Mouse (Mus musculus): ENCODE data around the gene Tmem9. TPM values are rescaled to one million over a fixed set of nuclear protein-coding genes. Genes with fewer than 3 reads are reported as not detected.

The Tmem9 gene
- polyA plus RNA-seq, 1 experiment from 2014 or later = 143 TPM

DNA sequence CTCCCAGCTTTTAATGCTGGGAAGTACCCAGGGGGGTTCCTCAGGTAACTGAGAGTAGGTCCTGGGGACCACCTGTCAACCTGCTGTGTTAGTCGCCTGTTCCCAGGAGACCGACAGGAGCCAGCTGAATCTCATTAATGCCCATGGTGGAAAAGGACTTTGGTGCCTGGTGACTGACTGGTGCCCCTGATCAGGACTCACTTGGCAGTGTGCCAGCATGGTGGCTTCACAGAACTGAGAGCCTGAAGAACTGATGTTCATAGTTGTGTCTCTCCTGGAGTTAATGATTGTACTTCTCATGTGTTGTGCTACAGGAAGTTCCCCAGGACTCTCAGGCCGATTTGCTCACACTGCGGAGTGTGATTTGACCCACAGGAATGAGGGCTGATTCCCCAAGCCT, 14.5 kb upstream of the Tmem9 start:
- Histone ChIP-seq H3K4me1 (ENCODE audit: control insufficient read depth, insufficient read depth, low read length) (no peaks in the 10 kb centered on the region), H3K9me3 (replicated peaks; ENCODE audit: control insufficient read depth, low read length) (no peaks in the 10 kb centered on the region), H3K36me3 (ENCODE audit: control insufficient read depth, insufficient read depth, low read length) (no peaks in the 10 kb centered on the region), H3K9ac (ENCODE audit: low read length) (no peak overlapping the region), H3K4me3 (ENCODE audit: low read depth, low read length) (no peak overlapping the region), H3K4me2 (ENCODE audit: low read length) (no peak overlapping the region), H3K27ac (ENCODE audit: low read depth, low read length) (no peak overlapping the region), H3K27me3 (replicated peaks; ENCODE audit: control insufficient read depth, insufficient read depth, low read length) (no peaks in the 10 kb centered on the region)
- DNase-seq (ENCODE audit: low spot score) (no peak), ATAC-seq (no peak)
- WGBS = 75% methylated on average over 4 of the region's 4 CpGs

GRCm38 (mm10) chr1:135997537-135997936, 10.4 kb upstream of the Tmem9 start:
- H3K9me3 ChIP-seq (replicated peaks; ENCODE audit: control insufficient read depth, low read length) = no peaks in the 10 kb centered on the region
- 78% methylated on average over 7 of the region's 7 CpGs for WGBS
- H3K27me3 ChIP-seq (replicated peaks; ENCODE audit: control insufficient read depth, insufficient read depth, low read length) = no peaks in the 10 kb centered on the region
- no peak overlapping the region for H3K27ac ChIP-seq (ENCODE audit: low read depth, low read length)
- no peak for ATAC-seq
- no peak for DNase-seq (ENCODE audit: low spot score)
- no peak overlapping the region for H3K4me3 ChIP-seq (ENCODE audit: low read depth, low read length)
- H3K9ac ChIP-seq (ENCODE audit: low read length) = no peak overlapping the region
- no peak overlapping the region for H3K4me2 ChIP-seq (ENCODE audit: low read length)
- no peaks in the 10 kb centered on the region for H3K36me3 ChIP-seq (ENCODE audit: control insufficient read depth, insufficient read depth, low read length)
- H3K4me1 ChIP-seq (ENCODE audit: control insufficient read depth, insufficient read depth, low read length) = no peaks in the 10 kb centered on the region

- H3K4me3 ChIP-seq (ENCODE audit: low read depth, low read length) = no peak overlapping the region
- no peak for ATAC-seq
- H3K9me3 ChIP-seq (replicated peaks; ENCODE audit: control insufficient read depth, low read length) = no peaks in the 10 kb centered on the region
- H3K36me3 ChIP-seq (ENCODE audit: control insufficient read depth, insufficient read depth, low read length) = no peaks in the 10 kb centered on the region
- H3K27me3 ChIP-seq (replicated peaks; ENCODE audit: control insufficient read depth, insufficient read depth, low read length) = no peaks in the 10 kb centered on the region
- no peak overlapping the region for H3K4me2 ChIP-seq (ENCODE audit: low read length)
- no peak for DNase-seq (ENCODE audit: low spot score)
- H3K4me1 ChIP-seq (ENCODE audit: control insufficient read depth, insufficient read depth, low read length) = no peaks in the 10 kb centered on the region
- WGBS = 62% methylated on average over 8 of the region's 8 CpGs
- H3K27ac ChIP-seq (ENCODE audit: low read depth, low read length) = no peak overlapping the region
- H3K9ac ChIP-seq (ENCODE audit: low read length) = no peak overlapping the region
These were observed 8.1 kb upstream of the Tmem9 start for GRCm38 (mm10) chr1:135999720-136000287.

- Histone ChIP-seq H3K9me3 (replicated peaks; ENCODE audit: control insufficient read depth, low read length) (no peaks in the 10 kb centered on the region), H3K36me3 (ENCODE audit: control insufficient read depth, insufficient read depth, low read length) (no peaks in the 10 kb centered on the region), H3K4me2 (ENCODE audit: low read length) (no peak overlapping the region), H3K9ac (ENCODE audit: low read length) (no peak overlapping the region), H3K27me3 (replicated peaks; ENCODE audit: control insufficient read depth, insufficient read depth, low read length) (no peaks in the 10 kb centered on the region), H3K27ac (ENCODE audit: low read depth, low read length) (no peak overlapping the region), H3K4me3 (ENCODE audit: low read depth, low read length) (no peak overlapping the region), H3K4me1 (ENCODE audit: control insufficient read depth, insufficient read depth, low read length) (no peaks in the 10 kb centered on the region)
- 87% methylated on average over 2 of the region's 2 CpGs for WGBS
- ATAC-seq (no peak), DNase-seq (ENCODE audit: low spot score) (no peak)
These were observed 6.5 kb upstream of the Tmem9 start for GRCm38 (mm10) chr1:136001438-136001837.

DNA sequence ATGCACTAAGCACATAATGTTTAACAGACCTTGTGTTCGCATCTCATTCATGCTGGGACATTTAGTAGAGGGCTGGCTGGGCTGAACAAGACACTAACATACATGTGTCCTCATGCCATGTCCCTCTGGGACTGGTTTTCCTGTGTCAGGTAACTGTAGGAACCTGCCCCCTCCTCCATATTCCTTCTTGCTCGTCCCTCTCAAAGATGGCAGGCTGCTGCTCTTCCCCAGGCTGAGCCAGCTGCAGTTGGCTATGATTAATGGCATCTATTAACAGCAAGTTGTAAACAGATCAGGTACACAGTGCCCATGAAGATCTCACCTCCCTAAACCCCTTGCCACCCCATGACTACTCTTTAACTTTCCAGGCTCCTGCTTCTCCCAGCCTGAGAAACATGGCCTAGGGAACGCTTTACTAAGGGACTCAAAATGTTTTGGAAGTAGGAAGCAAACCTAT, 1.6 kb upstream of the Tmem9 start, which contains the start of gene Igfn1:
Gene Igfn1, minus strand, starts transcription at position 51 of the 457 bp plus-strand sequence.
- ATAC-seq = no peak
- no peak within 1 kb of the TSS for H3K4me3 ChIP-seq (ENCODE audit: low read depth, low read length)

GRCm38 (mm10) chr1:136008159-136008533, 196 bp downstream of the Tmem9 start:
- no peaks in the 10 kb centered on the region for H3K36me3 ChIP-seq (ENCODE audit: control insufficient read depth, insufficient read depth, low read length)
- peak overlapping the region; percentile 32; the same call in 1 of the 2 replicates for H3K4me3 ChIP-seq (ENCODE audit: low read depth, low read length)
- H3K9me3 ChIP-seq (replicated peaks; ENCODE audit: control insufficient read depth, low read length) = no peaks in the 10 kb centered on the region
- H3K4me1 ChIP-seq (ENCODE audit: control insufficient read depth, insufficient read depth, low read length) = peaks cover 5% of the 10 kb centered on the region; the same call in 1 of the 2 replicates
- ATAC-seq = no peak
- no peak overlapping the region for H3K9ac ChIP-seq (ENCODE audit: low read length)
- no peak overlapping the region for H3K27ac ChIP-seq (ENCODE audit: low read depth, low read length)
- peak overlapping the region; percentile 63 for H3K4me2 ChIP-seq (ENCODE audit: low read length)
- 23% methylated on average over 8 of the region's 8 CpGs for WGBS
- no peak for DNase-seq (ENCODE audit: low spot score)
- H3K27me3 ChIP-seq (replicated peaks; ENCODE audit: control insufficient read depth, insufficient read depth, low read length) = peaks cover 16% of the 10 kb centered on the region; the same call in 1 of the 2 replicates

More for the DNA sequence above, 1.6 kb upstream of the Tmem9 start, which contains the start of gene Igfn1:
- H3K27ac ChIP-seq (ENCODE audit: low read depth, low read length) = no peak within 1 kb of the TSS
- H3K4me1 ChIP-seq (ENCODE audit: control insufficient read depth, insufficient read depth, low read length) = peaks cover 5% of the 10 kb centered on the region; the same call in 1 of the 2 replicates
- no peak for DNase-seq (ENCODE audit: low spot score)
- 77% methylated on average over 3 of the region's 3 CpGs for WGBS
- no peaks in the 10 kb centered on the region for H3K9me3 ChIP-seq (replicated peaks; ENCODE audit: control insufficient read depth, low read length)
- H3K9ac ChIP-seq (ENCODE audit: low read length) = no peak within 1 kb of the TSS
- peaks cover 16% of the 10 kb centered on the region; the same call in 1 of the 2 replicates for H3K27me3 ChIP-seq (replicated peaks; ENCODE audit: control insufficient read depth, insufficient read depth, low read length)
- H3K36me3 ChIP-seq (ENCODE audit: control insufficient read depth, insufficient read depth, low read length) = no peaks in the 10 kb centered on the region
- peak within 1 kb of the TSS; percentile 63 for H3K4me2 ChIP-seq (ENCODE audit: low read length)

DNA sequence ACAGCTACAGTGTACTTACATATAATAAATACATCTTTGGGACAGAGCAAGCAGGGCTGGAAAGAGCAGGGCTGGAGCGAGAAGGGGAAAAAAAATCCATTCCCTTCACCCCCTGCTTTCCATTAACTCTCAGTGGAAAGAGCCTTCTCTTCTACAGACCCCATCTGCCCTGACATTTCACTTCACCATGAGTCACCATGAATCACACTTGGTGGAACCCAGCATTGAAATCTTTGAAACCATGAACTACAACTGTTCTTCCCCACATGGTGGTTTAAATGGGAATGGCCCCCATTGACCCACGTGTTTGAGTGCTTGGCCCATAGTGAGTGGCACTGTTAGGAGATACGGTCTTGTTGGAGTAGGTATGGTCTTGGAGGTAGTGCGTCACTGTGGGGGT, 2.3 kb downstream of the Tmem9 start:
- Histone ChIP-seq H3K27ac (ENCODE audit: low read depth, low read length) (no peak overlapping the region), H3K9me3 (replicated peaks; ENCODE audit: control insufficient read depth, low read length) (no peaks in the 10 kb centered on the region), H3K4me3 (ENCODE audit: low read depth, low read length) (no peak overlapping the region), H3K4me2 (ENCODE audit: low read length) (no peak overlapping the region), H3K4me1 (ENCODE audit: control insufficient read depth, insufficient read depth, low read length) (peaks cover 5% of the 10 kb centered on the region; the same call in 1 of the 2 replicates), H3K36me3 (ENCODE audit: control insufficient read depth, insufficient read depth, low read length) (no peaks in the 10 kb centered on the region), H3K27me3 (replicated peaks; ENCODE audit: control insufficient read depth, insufficient read depth, low read length) (peaks cover 16% of the 10 kb centered on the region; the same call in 1 of the 2 replicates), H3K9ac (ENCODE audit: low read length) (no peak overlapping the region)
- DNase-seq (ENCODE audit: low spot score) (no peak), ATAC-seq (no peak)
- 85% methylated on average over 4 of the region's 4 CpGs for WGBS

DNA sequence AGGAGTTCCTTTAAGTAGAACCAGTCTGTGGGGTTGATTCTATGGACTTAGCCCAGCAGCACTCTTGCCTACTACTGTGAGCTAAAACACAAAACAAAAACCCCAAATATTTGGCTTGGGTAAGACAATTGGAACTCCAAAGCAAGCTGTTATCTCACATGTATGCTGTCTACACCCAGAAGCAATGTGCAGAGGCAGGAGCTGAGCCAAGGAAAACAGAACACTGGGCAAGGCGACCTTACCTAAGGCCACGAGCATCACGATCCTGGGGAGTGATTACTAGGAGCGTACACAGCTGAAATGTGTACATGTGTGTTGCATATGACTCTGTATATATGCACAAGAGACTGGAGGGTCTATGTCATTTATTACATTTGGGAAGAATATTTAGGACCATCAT, 5.6 kb downstream of the Tmem9 start:
- Histone ChIP-seq H3K27me3 (replicated peaks; ENCODE audit: control insufficient read depth, insufficient read depth, low read length) (0 out of 2 replicates have a peak, but pooled peaks cover under 1% of the 10 kb centered on the region), H3K9me3 (replicated peaks; ENCODE audit: control insufficient read depth, low read length) (no peaks in the 10 kb centered on the region), H3K9ac (ENCODE audit: low read length) (no peak overlapping the region), H3K4me3 (ENCODE audit: low read depth, low read length) (no peak overlapping the region), H3K4me2 (ENCODE audit: low read length) (no peak overlapping the region), H3K27ac (ENCODE audit: low read depth, low read length) (no peak overlapping the region), H3K4me1 (ENCODE audit: control insufficient read depth, insufficient read depth, low read length) (peaks cover 5% of the 10 kb centered on the region; the same call in 1 of the 2 replicates), H3K36me3 (ENCODE audit: control insufficient read depth, insufficient read depth, low read length) (no peaks in the 10 kb centered on the region)
- DNase-seq (ENCODE audit: low spot score) = no peak
- 80% methylated on average over 4 of the region's 4 CpGs for WGBS
- ATAC-seq = no peak

GRCm38 (mm10) chr1:136014796-136015502, 7.0 kb downstream of the Tmem9 start:
- DNase-seq (ENCODE audit: low spot score) = no peak
- WGBS = 89% methylated on average over 2 of the region's 2 CpGs
- no peak overlapping the region for H3K4me3 ChIP-seq (ENCODE audit: low read depth, low read length)
- peaks cover 13% of the 10 kb centered on the region for H3K4me1 ChIP-seq (ENCODE audit: control insufficient read depth, insufficient read depth, low read length)
- ATAC-seq = no peak
- H3K9ac ChIP-seq (ENCODE audit: low read length) = no peak overlapping the region
- peaks cover 3% of the 10 kb centered on the region; the same call in 1 of the 2 replicates for H3K36me3 ChIP-seq (ENCODE audit: control insufficient read depth, insufficient read depth, low read length)
- no peaks in the 10 kb centered on the region for H3K27me3 ChIP-seq (replicated peaks; ENCODE audit: control insufficient read depth, insufficient read depth, low read length)
- H3K27ac ChIP-seq (ENCODE audit: low read depth, low read length) = no peak overlapping the region
- no peaks in the 10 kb centered on the region for H3K9me3 ChIP-seq (replicated peaks; ENCODE audit: control insufficient read depth, low read length)
- H3K4me2 ChIP-seq (ENCODE audit: low read length) = no peak overlapping the region

All from forebrain, embryonic 14.5 days (tissue).